Mouse (Mus musculus) c-Kit-positive CD71-negative TER-119-negative erythroid progenitor cells, embryonic 14.5 days (primary cell): Measurements from ENCODE around the gene Tmem150b.

Experiments used
- DNase-seq: peaks from one replicate; pipeline ENCODE4 v3.0.0-alpha.2; 2013; ENCODE audit warnings: low read depth

Gene Tmem150b

GRCm38 (mm10) chr7:4663179-4663578 is 61.9 kb downstream of the Tmem150b start:
- DNase-seq: no peak

GRCm38 (mm10) chr7:4659911-4660443 is 65.1 kb downstream of the Tmem150b start:
- DNase-seq: no peak

GRCm38 (mm10) chr7:4658912-4659551 is 66.0 kb downstream of the Tmem150b start, which contains the start of gene Ppp6r1:
Gene Ppp6r1 (minus strand): TSS chr7:4659019.
- DNase-seq: peak; percentile 93

GRCm38 (mm10) chr7:4658128-4658907 is 66.7 kb downstream of the Tmem150b start:
- DNase-seq: no peak

- no peak for DNase-seq
These were observed 67.4 kb downstream of the Tmem150b start for GRCm38 (mm10) chr7:4657521-4658127.
